Mouse (Mus musculus): ENCODE results near the gene Fgfr2.
A peak's percentile ranks its signal among the peaks of the same experiment; 100 is the strongest.

The Fgfr2 gene

DNA sequence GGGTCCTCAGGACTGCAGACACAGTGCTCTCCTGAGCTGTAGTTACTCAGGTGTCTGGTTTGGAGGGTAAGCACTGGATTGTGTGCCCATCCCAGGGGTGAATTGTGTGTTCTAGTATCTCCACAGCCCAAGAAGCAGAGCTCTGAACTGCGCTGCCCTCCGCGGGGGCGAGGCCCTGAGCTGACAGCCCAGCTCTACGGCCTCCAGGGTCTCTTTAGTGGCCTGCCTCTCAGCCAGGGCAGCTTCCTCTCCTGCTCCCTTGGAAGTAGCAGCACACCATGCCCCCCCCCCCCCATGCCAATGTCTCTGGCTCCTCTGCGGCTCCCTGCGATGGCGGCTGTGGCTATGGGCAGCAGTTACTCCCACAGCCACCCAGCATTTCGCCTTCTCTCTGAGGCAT is 411.6 kb downstream of the Fgfr2 start:
- DNase-seq, result no peak

DNA sequence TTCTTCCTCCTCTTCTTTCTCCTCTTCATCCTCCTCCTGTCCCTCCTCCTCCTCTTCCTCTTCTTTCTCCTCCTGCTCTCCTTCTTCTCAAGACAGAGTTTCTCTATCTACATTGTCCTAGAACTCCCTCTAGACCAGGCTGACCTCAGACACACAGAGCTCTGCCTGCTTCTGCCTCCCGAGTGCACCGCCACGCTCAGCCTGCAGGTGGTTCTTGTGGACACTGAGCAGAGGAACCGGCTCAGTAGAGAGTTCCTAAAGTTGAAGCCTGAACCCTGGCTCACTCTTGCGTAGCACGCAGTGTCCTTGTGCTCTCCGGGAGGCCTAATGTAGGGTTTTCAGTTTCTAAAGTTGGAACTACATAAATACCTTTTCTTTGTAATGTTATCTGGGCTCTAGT is 418.0 kb downstream of the Fgfr2 start:
- DNase-seq, result no peak

DNA sequence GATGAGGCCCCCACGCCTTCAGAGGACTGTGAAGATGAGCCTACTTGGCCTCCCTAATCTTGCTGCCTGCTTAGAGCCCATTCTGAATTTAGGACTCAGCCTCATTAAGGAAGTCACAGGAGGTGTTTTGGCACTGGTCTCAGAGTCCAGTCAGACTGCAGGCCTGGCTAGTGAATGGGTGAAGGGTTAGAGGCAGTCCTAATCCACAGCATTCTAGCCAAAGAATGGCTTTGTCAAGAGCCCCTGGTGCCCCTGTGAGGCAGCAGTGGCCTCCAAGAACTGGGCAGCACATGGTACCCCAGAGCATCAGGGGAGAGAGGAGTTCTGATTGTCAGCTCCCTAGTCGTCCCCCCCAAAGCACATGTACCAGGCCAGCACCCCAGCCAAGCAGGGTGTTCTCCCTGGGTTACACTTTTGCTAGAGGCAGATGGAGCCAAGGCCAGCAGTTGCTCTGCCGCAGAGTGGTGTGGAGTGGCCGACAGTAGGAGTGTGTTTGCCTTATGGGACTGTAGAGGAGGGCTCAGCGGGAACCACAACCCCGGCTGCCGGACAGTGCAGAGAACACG is 418.8 kb downstream of the Fgfr2 start:
- no peak for DNase-seq

DNA sequence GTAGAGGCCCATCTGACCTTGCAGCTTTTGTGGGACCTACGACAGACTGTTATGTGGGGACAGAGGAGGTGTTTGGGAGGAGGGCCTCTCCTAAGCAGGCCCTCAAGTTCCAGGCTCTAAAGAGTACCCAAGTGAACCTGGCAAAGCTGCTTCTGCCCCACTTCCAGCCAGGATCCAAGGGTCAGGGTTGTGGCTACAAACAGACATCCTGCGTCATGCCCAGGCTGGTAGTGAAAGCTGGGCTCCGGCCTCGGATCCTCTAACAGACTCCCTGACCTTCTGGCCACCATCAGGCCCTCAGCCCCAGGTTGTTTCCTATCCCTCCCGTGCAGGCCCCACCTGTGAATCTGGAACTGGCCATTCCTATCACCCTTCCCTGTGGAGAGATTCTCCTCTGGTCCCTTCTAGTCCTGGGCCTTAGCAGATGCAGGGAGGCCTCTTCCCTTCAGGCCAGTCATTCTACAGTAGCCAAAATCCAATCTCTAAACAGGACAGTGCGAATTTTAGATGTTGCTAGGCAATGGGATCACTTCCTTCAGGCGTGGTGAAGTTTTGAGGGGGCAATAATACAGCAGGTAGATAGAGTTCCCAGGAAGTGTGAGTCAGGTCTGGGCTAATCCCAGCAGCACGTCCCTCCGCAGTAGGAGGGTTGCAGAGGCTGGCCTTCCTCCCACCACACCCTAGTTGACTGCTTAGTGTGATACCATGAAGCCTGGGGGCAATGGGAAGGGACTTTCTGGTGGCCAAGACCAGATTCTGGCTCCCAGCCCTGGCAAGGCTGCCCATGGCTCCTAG is 419.4 kb downstream of the Fgfr2 start:
- no peak for DNase-seq

DNA sequence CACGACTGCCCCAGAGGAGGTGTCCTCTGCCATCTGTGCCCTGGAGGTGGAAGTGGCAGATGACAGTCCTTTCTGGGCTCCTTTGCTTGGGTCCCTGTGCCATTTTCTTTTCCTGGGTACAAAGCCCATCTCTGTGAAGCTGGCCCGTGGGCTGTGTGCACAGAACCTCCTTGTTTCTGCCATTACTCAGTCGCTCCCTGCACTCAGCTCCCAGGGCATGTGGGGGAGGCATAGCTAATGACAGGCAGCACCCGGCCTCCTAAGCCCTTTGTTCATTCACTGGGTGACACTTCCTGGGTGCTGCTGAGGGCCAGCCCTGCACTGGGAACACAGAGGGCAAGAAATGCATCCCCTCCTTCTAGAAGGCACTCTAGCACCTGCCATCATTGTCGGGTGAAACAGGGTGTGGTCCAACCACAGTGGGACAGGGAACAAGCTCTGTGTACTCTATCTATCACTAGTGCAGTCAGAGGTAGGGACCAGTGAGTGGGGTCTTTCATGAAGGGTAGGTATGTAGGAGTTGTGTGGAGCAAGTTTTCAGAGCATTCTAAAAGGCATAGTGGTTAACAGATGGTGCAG is 420.6 kb downstream of the Fgfr2 start:
- peak; percentile 56 for DNase-seq

DNA sequence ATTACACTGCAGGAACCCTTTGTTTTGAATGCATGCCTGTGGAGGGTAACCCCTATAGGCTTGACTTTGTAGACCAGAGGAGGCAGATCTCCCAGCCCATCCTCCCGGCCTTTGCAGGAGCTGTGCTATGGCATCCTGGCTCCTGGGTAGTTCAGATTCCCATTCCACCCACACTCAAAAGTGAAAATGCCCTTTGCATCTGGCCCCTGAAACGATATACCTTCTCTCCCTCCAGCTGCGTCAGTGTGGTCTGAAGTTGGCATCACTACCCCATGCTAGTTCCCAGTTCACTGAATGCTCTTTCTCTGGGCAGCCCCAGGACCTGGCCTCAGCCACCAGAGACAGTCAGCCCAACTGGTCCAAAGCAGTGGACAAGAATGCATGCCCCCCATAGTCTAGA is 421.1 kb downstream of the Fgfr2 start:
- no peak for DNase-seq

DNA sequence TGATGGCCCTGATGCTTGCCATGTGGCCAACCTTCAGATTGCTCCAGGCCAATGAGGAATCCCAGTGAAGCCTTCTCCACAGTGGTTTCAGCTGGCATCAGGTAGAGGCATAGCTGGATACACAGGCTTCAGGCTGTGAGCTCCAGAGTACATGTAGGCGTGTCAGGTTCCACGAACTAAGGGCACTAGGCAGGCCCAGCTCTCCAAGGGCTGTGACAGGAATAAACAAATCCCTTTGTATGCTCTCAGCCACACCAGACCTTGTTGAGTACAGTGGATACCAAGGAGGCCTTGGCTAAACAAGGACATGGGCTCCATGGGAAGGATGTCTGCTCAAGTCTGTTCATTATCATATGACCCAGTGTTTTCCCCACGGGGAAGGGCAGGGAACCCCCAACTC is 421.7 kb downstream of the Fgfr2 start:
- no peak for DNase-seq

DNA sequence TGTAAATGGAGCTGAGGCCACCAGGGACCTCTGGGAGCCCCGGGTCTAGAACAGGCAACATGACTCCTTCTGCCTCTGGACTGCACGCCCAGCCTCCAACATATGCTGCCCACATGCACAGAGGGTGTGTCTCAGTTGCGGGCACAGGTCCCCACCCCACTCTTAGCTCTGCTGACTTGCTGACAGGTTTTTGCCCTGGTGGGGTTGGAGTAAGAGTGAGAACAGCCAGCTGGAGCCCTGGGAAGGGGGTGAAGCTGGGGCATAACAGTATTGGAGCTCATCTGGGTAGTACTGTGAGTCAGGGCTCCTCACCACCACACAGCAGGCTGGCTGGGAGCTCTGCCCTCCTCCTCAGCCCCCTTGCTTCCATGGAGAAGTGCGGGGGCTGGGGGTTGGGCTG is 423.0 kb downstream of the Fgfr2 start:
- no peak for DNase-seq

DNA sequence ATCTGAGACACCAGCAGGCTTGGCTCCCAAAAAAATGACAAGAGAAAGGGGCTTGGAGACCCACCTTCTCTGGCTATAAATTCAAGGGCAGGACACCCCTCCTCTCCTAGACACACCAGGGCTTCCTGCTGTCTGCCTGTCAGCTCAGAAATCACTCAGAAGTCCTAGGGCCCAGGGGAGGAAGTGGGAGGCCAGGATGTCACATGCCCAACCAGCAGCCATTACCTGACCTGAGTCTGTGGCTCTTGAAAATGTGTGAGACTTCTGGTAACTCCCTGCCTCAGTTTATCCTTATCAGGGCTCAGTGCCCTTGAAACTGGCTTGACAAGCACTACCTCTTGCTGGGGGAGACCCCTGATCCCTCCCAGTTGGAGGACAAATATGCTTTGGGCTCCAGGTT is 423.5 kb downstream of the Fgfr2 start:
- no peak for DNase-seq

DNA sequence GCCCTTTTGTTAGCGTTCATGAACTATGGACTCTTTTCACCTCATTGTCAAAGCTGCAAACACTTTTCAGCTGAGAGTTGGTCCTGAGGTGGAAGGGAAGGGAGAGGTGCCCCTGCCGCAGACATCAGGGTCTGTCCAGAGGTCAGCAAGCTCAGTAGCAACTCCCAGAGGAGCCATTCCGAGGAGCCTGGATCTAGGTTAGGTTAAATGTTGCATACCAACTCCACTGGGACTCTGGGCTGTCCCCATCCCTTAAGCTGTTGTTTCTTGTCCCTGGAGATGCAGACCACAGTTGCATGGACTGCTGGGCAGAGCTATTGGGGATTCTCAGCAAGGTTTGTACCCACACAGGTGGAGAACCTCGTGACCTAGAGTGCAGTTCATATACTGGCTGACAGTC is 424.0 kb downstream of the Fgfr2 start:
- DNase-seq, result no peak

DNA sequence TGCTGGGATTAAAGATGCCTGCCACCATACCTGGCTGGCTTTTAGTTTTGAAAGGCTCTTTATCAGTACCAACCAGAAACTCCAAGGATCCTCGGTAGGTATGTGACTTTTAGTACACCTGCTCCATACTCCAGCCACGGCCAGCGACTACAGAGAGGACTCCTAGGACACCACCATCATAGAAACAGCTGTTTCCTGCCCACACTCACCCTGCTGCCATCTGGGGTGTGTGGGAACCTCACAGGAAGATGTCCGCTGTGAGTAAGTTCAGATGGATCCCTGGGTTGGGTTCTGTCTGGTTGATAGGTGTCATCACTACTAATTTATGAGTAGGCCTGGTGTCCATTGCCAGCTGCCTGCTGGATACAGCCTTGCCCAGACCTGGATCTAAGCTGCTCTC is 424.4 kb downstream of the Fgfr2 start:
- DNase-seq, result peak; percentile 53

DNA sequence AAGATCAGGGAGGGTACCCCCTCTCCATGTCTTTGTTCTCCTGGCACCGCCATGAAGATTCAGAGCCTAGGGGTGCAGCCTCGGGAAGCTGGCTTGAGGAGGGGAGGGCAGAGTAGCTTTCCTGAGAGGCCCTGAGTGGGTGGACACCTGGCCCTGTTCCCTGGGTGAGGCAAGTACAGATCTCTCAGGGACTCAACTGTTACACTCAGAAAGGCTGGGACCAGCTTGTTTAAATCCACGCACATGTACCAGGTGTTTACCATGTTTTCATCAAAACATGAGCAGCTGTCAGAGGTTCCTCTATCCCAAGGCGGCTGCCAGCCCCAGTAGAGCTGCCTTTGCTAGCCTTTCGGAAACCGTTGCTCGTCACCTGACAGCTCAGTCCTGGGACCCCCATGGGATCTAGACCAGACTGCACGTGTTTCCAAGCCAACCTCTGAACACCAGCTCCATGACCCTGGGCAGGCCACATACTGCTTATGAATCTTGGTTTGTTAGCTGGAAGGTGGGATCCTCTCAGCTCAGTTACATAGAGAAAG is 425.8 kb downstream of the Fgfr2 start:
- DNase-seq, result no peak

DNA sequence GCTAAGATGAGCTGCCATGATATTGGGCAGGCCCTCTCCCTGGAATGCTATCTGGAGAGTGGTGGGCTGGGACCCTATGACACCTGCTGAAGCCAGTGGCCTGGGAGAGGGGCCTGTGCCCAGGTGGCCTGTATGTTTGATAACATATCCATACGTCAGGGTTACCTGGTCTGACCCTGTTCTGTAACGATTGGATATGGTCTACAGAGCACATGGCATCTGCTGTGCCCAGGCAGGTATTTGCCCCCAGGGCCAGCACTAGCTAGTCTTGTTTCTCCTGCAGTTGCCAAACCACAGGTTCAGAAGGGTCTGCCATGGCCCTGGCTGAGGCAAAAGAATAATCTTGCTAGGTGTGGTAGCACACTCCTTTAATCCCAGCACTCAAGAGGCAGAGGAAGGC is 429.6 kb downstream of the Fgfr2 start:
- no peak for DNase-seq

DNA sequence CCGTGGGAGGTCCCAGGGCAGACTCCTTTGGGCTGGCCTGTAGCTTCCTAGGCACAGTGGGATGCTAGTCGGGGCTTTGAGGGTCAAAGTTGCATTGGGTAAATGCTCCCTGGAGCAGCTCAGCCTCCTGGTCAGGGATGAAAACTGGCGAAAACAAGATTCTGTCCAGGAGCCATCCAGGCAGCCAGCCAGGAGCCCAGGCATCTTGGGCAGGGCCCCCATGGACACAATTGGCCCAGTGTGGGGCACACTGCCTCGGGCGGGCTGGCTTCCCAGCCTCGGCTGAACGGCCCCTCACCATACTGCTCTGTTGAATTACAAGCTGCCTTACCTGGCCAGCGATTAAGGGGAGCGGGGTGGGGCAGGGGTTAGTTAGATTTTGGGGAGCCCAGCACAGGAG is 430.4 kb downstream of the Fgfr2 start:
- DNase-seq, result peak; percentile 62

DNA sequence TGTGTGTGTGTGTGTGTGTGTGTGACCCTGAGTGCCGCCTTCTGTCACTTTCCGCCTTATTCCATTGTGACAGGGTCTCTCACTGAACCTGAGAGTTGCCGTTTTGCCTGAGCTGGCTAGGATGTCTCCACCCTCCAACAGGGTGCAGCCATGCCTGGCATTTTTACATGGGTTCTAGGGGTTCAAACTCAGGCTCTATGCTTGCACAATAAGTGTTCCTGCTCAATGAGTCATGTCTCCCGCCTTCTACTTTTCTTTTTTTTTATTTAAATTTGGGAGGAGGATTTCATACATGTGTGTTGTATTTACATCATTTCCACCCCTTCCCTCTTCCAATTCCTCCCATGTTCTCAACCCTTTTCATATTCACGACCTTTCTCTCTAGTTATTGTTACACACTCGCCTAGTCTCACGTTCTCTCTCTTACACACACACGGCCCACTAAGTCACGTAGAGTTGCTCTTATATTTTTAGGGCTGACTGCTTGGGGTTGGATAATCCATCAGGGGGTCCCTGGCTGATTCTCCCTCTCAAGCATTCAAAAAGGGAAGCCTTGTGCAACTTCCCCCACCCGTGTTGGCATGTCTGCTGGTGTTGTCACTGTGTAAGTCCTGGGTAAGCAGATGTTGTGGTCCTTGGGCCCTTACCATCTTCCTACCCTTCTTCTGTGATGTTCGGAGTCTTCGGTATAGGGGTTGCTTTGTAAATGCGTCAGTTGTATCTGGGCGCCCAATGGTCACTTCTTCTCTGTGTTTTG is 432.3 kb downstream of the Fgfr2 start:
- no peak for DNase-seq

DNA sequence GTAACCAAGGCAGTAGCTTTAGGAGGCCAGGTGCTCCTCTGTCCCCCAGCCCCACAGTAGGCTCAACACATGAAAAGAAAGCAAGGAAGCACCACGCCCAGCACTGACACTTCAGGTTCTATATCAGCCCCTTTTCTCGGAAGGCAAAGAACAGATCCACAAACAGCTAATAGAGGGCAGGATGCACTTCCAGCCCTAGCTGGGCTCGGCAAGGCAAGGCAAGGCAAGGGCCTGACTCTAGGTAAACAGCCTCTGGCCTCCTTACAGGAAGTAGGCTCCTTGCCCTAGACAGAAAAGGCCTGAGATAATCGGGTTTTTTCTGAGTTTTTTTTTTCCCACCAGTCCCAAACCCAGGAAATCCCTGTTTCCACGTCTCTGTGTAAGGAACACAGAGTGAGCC is 433.4 kb downstream of the Fgfr2 start:
- no peak for DNase-seq

DNA sequence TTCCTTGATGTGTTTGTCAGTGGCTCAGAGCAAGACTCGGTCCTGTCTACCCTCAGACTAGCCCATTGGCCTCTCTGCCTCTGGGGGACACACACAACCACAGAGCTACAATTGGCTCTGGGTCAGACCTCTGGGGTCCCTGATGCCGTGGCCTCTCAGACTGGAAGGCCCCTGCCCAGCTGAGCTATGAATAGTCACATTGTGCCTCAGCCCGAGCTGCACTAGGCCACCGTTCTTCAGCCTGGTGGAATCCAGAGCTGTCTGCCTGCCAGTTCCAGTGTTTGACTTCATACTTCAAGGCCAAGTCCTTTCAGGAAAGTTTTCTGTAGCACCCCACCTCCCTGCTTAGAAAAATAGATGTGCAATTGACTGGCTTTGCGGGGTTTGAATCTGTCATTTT is 434.4 kb downstream of the Fgfr2 start:
- DNase-seq, result no peak

DNA sequence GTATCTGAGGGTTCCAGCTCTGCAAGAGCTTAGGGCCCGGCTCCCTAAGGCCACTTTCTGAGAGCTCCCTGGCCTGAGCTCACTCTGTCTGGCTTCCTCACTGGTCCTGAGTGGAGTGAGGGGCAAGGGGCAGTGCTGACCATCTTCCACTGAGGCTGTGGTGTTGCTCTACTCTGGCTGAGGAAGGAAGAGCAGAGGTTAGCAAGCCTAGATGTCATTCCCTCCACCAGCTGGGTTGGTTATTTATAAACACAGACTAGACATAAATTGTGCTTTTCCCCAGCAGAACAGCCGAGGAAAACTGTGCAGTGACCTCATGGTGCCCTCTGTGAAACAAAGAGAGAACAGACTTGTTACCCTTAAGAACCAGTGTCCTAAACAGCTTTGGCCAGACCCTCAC is 435.3 kb downstream of the Fgfr2 start:
- no peak for DNase-seq

DNA sequence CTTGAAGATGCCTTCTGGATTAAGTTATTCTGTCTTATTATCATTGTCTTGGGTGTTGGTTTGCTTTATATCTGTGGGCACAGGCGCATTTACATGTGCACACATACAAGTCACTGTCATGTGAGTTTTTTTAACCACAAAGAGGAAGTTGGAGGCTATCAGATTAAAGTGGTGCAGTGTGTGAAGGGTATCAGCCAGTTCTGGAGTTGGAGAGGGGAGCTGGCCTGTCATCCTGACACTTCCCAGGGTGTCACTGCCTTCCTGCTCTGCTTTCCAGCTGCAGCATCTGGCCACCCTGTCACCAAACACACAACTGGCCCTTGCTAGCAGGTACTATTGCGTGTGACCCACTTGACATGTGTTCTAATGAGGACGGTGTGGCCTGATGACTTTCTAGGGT is 436.6 kb downstream of the Fgfr2 start:
- DNase-seq, result no peak

DNA sequence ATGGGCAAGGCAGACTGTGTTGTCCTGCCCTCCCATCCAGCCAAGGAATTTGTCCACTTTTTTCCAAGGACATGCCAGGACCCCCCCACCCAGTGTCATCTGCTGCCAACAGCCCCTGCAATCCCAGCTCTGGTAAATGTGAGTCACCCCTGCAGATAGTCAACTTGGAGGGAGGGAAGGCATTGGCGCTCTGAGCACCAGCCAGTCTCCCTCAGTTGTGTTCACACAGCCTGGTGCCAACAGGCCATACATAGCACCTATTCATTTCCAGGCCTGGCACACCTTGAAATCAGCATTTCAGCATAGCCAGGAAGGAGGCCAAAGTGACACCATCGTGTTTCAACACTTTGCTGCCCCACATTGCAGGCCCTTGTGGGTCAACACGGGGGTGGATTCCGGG is 439.2 kb downstream of the Fgfr2 start:
- DNase-seq, result no peak

DNA sequence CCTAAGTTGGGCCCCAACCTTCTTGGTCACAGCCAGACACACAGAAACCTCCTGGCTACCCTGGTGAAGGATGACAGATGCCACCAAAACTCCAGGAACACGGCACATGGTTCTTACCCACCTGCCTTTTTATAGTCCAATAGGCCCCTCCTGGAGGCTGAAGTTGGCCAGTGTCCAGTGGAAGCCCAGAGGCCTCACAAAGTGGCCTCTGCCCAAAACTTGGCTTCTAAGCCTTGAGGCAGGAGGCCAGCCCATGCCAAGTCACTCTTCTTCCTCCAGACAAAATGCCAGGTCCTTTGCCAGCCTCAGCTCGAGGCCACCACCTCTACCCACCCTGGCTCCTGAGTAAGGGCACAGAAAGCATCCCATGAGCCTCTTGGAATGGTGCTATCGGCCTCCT is 440.2 kb downstream of the Fgfr2 start:
- DNase-seq, result no peak

DNA sequence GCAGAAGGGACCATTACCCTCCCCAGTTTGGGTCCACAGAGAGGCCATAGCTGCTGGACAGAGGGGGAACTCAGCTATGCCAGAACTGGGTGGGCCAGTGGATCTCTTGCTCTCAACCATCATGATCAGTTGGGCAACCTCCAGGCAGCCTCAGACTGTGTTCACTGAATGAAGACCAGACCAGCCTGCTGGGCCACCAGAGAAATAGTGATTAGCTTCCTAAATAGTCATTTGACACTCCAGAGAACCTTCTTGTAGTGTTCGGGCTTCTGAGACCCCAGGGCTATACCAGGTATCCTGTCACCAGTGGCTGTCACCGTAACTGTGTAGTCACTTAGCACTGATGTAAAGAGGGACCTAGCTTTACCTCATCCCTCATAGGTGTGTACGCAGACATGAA is 440.8 kb downstream of the Fgfr2 start:
- no peak for DNase-seq

DNA sequence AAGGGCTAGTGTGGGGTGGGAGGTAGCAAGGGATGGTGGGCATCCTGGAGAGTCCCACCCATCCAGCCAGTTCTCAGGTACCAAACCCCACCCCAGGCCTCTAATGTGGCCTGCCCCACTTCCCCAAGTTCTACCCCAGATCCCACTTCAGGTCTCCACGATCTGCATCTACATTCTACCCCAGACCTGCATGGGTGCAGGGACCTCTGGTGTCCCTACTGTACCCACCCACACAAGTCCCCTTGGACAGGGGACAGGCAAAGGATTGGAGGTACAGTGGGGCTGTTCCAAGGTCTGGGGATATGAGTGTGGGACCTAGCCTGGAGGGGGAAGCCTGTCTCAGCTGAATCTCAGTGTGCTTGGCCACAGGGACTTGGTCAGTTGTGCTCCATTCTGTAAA is 441.3 kb downstream of the Fgfr2 start:
- DNase-seq, result no peak

DNA sequence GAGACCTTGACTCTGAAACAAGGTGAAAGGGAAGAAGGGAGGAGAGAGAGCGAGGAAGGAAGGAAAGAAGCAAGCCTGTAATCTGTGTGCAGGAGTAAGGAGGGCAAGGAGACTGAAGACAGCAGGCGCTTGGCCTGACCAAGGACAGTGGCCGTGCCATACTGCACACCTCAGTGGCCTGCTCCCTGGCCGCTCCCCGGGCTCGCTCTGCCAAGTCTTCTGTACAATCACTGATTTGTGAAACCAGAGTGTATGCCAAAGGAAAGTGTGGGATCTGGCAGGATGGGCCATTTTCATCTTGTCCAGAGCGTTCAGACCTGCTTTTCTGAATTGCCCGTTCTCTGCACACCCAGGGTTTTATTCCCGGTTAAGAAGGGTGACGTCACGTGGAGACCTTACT is 441.9 kb downstream of the Fgfr2 start:
- DNase-seq, result no peak

Measured in right cerebral cortex, adult 18-20 months (tissue).